Mouse (Mus musculus): ENCODE results near the gene Lmbrd2.

Gene Lmbrd2

DNA sequence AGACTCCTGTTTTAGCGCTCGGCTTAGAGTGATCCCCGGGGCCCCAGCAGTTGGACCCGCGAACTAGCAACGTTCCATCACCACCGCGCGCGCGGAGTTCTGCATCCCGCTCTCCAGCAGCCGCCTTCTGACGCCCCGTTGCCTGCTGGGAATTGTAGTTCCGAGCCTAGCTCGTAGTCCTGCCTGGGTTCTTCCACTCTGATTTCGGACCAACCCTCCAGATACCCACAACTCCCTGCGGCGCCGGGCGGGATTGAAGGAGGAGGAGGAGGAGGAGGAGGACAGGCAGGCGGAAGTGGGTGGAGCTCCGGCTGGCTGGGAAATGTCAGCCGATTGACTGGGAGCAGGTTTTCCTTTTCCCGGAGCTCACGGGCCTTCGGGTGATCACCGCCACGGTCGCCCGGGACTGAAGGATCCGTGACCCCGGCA lies at the start of gene Lmbrd2:
TSS of gene Lmbrd2 (plus strand) at position 299 of the 429 bp plus-strand sequence.
- DNase-seq = peak; percentile 97

GRCm38 (mm10) chr15:9090662-9091061 lies 49.7 kb upstream of the Lmbrd2 start:
- no peak for DNase-seq

DNA sequence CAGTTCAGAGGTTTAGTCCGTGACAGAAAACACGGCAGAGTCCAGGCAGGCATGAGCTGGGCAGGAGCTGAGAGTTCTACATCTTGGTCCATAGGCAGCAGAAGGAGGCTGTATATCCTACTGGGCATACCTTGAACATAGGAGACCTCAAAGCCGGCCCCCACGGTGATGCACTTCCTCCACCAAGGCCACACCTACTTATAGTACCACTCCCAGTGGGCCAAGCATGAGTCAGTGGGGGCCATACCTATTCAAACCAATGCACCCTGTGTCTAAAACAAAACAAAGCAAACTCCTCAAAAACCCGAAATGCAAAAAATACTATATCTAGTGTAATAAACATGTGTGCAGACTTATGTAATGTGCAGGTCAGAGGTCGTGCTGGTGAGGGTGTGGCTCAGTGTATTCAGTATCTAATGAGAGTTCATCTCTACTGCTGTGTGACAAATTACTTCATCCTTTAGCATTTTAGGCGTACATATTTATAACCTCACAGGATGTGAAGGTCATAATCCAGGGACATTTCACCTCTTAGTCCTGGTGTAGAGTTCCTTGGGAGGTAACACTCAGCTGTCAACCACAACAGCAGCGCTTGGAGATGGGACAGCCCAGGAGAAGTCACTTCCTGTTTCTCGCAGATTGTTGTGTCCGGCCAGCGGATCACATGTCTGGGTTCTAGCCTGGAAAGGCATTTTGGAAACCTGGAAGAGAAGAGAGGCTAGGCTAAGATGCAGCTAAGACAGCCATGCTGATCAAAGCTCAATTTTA lies 46.6 kb upstream of the Lmbrd2 start:
- DNase-seq = no peak

DNA sequence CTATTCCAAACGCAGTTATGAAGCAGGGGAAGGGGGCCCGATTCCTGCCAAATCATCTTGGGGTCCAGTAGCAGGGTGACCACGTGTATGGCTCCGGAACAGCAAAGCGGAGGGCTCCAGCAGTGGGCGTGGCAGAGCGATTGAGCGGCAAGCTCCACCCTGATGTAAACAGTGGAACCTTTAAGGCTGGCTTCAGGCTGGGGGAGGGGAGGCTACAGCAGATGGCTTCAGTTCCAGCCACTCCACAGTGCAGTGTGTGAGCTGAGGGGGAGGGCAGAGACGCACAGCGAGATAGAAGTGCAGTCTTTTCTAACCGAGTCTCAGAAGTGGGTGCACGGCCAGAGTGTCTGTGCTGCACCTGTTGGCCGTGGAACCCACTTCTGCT lies 46.0 kb upstream of the Lmbrd2 start:
- DNase-seq = no peak

DNA sequence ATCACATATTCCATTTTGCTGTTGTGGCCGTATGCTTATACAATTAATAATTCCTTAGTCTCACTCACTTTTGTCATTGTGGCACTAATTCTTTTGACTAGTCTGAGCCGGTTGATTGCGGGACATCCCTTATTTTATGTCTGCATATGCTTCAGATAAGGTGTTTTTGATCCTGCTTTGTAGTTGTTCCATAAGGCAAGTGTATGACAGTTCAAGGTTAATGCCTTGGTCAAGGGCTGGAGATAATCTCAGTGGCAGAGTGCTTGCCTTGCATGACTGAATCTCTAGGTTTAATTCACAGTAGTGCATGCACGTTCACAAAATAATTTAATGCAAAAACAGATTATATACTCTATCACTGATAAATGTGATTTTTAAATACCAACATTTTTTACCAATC lies 43.5 kb upstream of the Lmbrd2 start:
- no peak for DNase-seq

- no peak for DNase-seq
These were observed 39.8 kb upstream of the Lmbrd2 start for GRCm38 (mm10) chr15:9100446-9101077.

DNA sequence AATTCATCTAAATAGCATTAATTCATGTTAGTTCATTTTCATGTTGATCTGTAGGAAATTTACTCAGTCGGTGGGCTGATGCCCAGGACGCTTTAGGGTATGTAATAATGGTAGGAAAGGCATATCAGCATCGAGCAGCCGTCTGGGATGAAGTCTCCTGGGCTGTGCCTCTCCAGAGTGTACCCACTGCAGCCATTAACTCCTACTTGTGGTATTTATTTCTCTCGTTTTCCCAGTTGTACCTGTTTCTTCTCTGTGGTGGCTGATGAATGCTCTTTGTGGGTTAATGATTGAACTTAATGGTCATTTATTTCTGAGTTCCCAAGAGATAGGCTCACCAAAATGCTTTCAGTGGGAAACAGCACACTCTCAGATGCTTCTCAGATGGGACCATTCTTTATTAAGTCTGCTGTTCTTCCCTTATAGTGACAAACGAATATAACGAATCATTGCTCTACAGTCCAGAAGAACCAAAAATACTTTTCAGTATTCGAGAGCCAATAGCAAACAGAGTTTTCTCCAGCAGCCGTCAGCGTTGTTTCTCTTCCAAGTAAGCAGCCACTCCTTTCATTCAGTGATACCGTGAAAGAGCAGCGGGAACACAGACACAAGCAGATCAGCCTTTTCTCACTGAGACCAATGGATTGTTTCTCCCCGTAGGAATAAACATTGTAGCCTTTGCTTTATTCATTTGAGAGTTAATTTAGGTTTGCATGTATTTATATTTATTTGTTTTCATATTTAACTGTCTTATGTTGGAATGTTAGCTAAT lies 33.9 kb upstream of the Lmbrd2 start:
- DNase-seq = no peak

GRCm38 (mm10) chr15:9110526-9111347 lies 29.6 kb upstream of the Lmbrd2 start:
- no peak for DNase-seq

GRCm38 (mm10) chr15:9111648-9112047 lies 28.7 kb upstream of the Lmbrd2 start:
- no peak for DNase-seq

- no peak for DNase-seq
These were observed 26.8 kb upstream of the Lmbrd2 start for GRCm38 (mm10) chr15:9113556-9113955.

DNA sequence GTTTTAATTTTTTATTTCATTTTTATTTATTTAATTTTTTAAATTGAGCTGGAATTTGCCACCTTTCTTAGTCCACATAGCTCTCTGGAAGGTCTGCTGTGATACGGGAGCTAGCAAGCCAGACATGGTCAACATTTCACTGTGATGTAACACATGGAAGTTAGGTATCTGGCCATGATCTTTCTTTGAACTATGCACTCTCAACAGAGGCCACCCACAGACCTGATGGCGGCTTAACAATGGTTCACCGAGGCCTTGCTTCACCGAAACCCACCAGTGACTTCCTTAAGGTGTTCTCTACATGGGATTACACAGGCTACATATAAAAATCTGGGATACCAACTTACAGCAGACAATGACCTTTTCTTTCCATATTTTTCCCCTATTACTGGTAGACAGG lies 26.2 kb upstream of the Lmbrd2 start:
- no peak for DNase-seq

GRCm38 (mm10) chr15:9114599-9114998 lies 25.8 kb upstream of the Lmbrd2 start:
- DNase-seq = no peak

- no peak for DNase-seq
These were observed 21.5 kb upstream of the Lmbrd2 start for GRCm38 (mm10) chr15:9118852-9119251.

DNA sequence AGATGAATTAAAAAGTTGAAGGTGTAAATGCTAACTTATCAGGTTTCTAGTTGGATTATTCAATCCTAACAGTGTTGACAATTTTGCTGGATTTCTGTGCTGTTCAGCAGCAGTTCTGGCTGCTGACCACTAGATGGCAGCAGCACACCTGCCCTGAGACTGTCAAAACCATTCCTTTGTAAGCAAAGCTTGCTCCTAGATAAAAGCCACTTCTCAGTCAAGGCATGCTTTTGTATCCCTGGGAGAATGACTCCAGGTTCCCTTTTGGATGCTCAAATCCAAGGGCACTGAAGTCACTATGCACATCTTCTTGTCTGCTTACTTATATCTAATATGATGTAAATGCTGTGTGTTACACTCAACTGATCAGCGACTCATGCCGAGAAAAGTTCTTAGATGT lies 20.3 kb upstream of the Lmbrd2 start:
- DNase-seq = peak; percentile 56

DNA sequence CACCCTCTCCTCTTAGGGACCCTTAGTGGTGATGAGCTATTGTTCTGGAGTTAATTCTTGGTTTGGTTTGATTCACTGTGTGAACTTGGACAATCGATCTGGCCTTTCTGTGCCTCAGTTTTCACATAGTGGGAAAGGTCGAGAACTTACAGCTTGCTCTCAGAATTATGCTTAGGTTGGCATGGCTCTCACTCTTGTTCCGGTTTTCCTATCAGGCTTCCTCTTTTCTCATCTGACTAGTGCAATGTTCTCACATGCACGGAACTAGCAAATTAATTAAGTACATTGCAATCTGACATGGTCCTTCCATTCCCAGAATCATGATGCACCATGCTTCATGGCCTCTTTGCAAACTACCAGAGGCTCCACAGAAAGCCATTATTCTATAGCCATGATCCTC lies 17.4 kb upstream of the Lmbrd2 start:
- DNase-seq = no peak

- DNase-seq = no peak
These were observed 15.5 kb upstream of the Lmbrd2 start for GRCm38 (mm10) chr15:9124856-9125255.

DNA sequence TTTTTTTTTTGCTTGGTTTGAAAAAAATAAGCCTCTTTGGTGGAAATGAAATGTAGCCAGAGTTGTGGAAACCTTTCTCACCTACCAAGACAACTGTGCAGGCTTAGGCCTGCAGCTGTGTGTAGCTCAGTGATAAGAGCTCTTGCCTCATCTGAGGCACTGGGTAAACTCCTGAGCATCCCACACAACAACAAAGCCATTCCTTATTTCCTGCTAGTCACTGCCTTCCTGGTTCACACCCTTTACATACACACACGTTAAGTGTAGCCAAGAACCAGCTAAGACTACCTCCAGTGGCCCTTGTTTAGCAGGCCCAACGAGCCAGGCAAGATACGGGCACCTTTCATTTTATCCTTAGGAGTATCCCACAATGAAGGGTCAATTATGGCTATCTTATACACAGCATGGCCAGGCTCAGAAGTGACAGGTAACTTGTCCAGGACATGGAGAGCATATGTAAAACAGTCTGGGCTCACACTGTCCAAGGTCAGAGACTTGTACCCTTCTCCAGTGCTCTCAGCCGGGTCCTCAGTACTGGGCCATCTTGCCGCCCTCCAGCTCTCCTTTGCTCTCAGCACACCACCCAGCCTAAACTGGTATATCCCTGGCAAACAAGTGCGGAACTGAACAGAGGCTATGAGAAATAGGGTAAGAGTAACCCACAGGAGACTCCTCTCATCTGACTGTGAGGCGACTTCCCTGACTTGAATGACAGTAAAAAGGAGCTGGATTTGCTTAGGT lies 13.1 kb upstream of the Lmbrd2 start:
- no peak for DNase-seq

- DNase-seq = no peak
These were observed 9.4 kb upstream of the Lmbrd2 start for GRCm38 (mm10) chr15:9130772-9131498.

GRCm38 (mm10) chr15:9131499-9131888 lies 8.9 kb upstream of the Lmbrd2 start:
- no peak for DNase-seq

GRCm38 (mm10) chr15:9132693-9133443 lies 7.5 kb upstream of the Lmbrd2 start:
- no peak for DNase-seq
